Mouse (Mus musculus) midbrain, postnatal 0 days (tissue): ENCODE measurements at regions not wholly inside any gene's neighbourhood (a gene's known extent, or its start where the extent isn't known, plus 50 kb on each side); places are given as distances from the start of the nearest gene placed in this dataset.

Source experiments
- ATAC-seq: fragments of 200-750 bp; cut with Nextera tagmentation; 2 replicates; pipeline ENCODE4 v1.8.0; 2017; ENCODE audit warnings: moderate number of reproducible peaks, mild to moderate bottlenecking, moderate TSS enrichment, moderate library complexity; ENCODE audit not compliant: low FRiP score
- DNase-seq: peaks from one replicate; pipeline ENCODE4 v3.0.0-alpha.2; 2015; ENCODE audit warnings: low spot score
- H3K27ac ChIP-seq: fragments of 300-500 bp; sonication (generic); 2 replicates; pipeline ENCODE4 v1.5.1; 2014; ENCODE audit warnings: low read depth, mild to moderate bottlenecking, low read length, mixed read lengths
- H3K27me3 ChIP-seq: fragments of 300-500 bp; sonication (generic); 2 replicates; pipeline ENCODE4 v1.6.1; 2014; ENCODE audit warnings: low read length, control low read depth, mixed read lengths; ENCODE audit not compliant: insufficient read depth
- H3K36me3 ChIP-seq: fragments of 300-500 bp; sonication (generic); 2 replicates; pipeline ENCODE4 v1.6.1; 2014; ENCODE audit warnings: low read length, control low read depth, mixed read lengths; ENCODE audit not compliant: insufficient read depth
- H3K4me1 ChIP-seq: fragments of 300-500 bp; sonication (generic); 2 replicates; pipeline ENCODE4 v1.6.1; 2014; ENCODE audit warnings: mild to moderate bottlenecking, control low read depth, antibody characterized with exemption, low read length, mixed read lengths; ENCODE audit not compliant: insufficient read depth
- H3K4me2 ChIP-seq: fragments of 300-500 bp; sonication (generic); 2 replicates; pipeline ENCODE4 v1.6.1; 2014; ENCODE audit warnings: low read depth, mild to moderate bottlenecking, low read length, mixed read lengths; ENCODE audit not compliant: poor library complexity, severe bottlenecking
- H3K4me3 ChIP-seq: fragments of 300-500 bp; sonication (generic); 2 replicates; pipeline ENCODE4 v1.5.1; 2014; ENCODE audit warnings: low read depth, mild to moderate bottlenecking, low read length, moderate library complexity
- H3K9ac ChIP-seq: fragments of 300-500 bp; sonication (generic); replicated peaks from 2 replicates; pipeline ENCODE4 v1.6.1; 2014; ENCODE audit warnings: mild to moderate bottlenecking, low read length, moderate library complexity, mixed read lengths; ENCODE audit not compliant: poor library complexity, severe bottlenecking
- H3K9me3 ChIP-seq: fragments of 300-500 bp; sonication (generic); 2 replicates; pipeline ENCODE4 v1.6.1; 2016; ENCODE audit warnings: low read length, control low read depth
- CTCF ChIP-seq: IDR thresholded peaks from 2 replicates; pipeline ENCODE4 v1.5.1; 2016; ENCODE audit warnings: antibody characterized with exemption, mild to moderate bottlenecking
- WGBS: fragments of 180-500 bp; shearing (Covaris S2); extraction: QIAGEN DNeasy Blood & Tissue Kit; methylation state at CpG from one replicate; pipeline ENCODE4 v1.1.7; 2014; 5-methylcytosine and 5-hydroxymethylcytosine counted together

DNA sequence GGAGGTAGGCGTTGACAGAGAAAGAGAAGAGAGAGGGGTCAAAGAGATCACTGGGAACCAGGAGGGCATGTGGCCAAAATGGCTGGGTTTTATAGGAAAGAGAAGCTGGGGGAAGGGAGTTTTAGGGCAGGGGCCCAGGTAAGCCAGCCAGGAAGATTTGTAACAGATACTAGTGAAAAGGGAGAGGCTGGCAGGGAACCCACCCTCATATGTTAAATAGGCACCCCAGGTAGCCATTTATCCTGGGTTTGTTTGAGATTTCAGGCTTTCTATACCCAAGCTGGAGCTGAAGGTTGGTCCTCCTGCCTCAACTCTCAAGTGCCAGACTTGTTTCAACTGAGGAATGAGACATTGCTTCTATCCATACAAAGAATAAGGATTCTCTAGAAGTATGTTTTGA is 85.0 kb downstream of the Klhl42 start:
- no peaks in the 10 kb centered on the region for H3K9me3 ChIP-seq
- no peak overlapping the region for H3K27ac ChIP-seq
- no peak for ATAC-seq
- WGBS: 50% methylated on average over 1 of the region's 1 CpGs
- H3K27me3 ChIP-seq: no peaks in the 10 kb centered on the region
- no peaks in the 10 kb centered on the region for H3K36me3 ChIP-seq
- H3K4me1 ChIP-seq: no peaks in the 10 kb centered on the region
- no peak overlapping the region for H3K4me2 ChIP-seq
- H3K4me3 ChIP-seq: no peak overlapping the region
- DNase-seq: no peak
- H3K9ac ChIP-seq: no peak overlapping the region
- TF ChIP-seq CTCF: no peak
